Mouse (Mus musculus): ENCODE results near the gene Sub1. TPM values are rescaled to one million over a fixed set of nuclear protein-coding genes. Genes with fewer than 3 reads are reported as not detected.

The Sub1 gene
- total RNA-seq, 2 experiments from 2014 or later, result 295 to 303 TPM

DNA sequence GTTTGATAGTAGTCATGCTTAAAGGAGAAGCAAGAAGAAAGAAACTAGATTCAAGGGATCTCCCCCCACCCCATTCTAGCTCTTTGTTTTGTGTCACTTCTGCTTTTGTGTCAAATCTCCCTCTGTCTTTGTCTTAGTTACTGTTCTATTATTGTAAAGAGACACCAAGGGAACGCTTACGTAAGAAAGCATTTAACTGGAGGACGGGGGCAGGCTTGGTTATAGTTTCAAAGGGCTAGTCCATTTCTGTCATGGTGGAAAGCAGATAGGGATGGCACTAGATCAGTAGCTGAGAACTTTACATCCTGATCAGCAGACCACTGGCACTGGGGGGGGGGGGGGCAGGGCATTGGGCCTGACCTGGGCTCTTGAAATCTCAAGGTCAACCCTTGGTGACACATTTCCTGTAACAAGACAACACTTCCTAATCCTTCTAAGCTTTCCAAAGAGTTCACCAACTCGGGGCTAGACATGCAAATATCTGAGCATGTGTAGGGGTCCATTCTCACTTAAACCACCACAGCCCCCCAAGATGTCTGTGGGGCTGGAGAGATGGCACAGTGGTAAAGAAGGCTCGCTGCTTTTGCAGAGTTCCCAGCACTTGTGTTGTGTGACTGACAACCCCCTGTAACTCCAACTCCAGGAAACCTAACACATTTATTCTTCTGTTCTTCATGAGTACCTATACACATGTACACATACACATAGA, 17.6 kb upstream of the Sub1 start:
- DNase-seq (ENCODE audit: low spot score in 2 of 2), result no peak
- intact Hi-C loops (cut with DNase I), result no loop called here

DNA sequence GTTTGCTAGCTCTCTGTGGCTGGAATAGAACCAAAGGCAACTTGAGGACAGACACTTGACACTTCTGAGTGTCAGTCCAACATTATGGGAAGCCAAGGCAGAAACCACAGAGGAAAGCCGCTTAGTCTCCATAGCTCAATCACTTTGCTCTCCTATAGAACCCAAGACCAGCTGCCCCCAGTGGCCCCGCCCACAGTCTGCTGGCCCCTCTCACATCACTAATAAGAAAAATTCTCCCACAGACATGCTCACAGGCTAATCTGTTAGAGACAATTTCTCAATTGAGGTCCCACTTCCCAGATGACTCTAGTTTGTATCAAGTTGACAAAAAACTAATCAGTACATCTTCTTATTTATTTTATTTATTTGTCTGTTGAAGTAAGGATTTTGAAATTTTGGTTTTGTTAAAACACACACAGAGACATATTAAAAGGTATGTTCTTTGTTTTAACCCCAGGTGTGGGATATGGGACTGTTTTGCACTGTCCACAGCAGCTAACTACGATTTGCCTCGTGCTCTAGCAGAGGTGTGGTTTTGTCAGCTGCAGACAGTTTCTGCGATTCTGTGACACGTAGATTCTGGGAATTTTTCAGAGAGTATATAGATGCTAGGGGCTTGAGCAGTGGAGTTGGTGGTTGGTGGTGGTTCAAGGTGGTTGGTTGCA, 16.9 kb upstream of the Sub1 start:
- no peak for DNase-seq (ENCODE audit: low spot score in 2 of 2)
- intact Hi-C loops (cut with DNase I), result no loop called here

- intact Hi-C loops (cut with DNase I), result no loop called here
- DNase-seq (ENCODE audit: low spot score in 2 of 2), result no peak
These were observed 13.8 kb upstream of the Sub1 start for GRCm38 (mm10) chr15:12010602-12011044.

- intact Hi-C loops (cut with DNase I), result no loop called here
- DNase-seq (ENCODE audit: low spot score in 2 of 2), result no peak
These were observed 13.2 kb upstream of the Sub1 start for GRCm38 (mm10) chr15:12009712-12010601.

DNA sequence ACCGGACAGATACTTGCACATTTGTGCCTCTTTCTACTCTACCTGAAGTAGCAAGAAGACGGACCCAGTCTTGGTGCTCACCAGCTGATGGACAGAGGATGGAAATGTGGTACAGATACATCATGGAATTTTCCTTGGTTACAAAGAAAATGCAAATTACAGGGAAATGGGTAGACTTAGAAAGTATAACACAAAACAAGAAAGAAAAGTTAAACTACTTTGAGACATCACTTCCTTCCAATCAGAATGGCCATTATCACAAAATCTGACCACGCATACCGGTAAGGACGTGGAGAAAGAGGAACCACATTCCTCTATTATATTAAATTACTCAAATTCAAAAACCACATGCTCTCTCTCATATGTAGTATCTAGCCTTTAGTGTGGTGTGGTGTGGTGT, 12.1 kb upstream of the Sub1 start:
- intact Hi-C loops (cut with DNase I), result no loop called here
- DNase-seq (ENCODE audit: low spot score in 2 of 2), result no peak

DNA sequence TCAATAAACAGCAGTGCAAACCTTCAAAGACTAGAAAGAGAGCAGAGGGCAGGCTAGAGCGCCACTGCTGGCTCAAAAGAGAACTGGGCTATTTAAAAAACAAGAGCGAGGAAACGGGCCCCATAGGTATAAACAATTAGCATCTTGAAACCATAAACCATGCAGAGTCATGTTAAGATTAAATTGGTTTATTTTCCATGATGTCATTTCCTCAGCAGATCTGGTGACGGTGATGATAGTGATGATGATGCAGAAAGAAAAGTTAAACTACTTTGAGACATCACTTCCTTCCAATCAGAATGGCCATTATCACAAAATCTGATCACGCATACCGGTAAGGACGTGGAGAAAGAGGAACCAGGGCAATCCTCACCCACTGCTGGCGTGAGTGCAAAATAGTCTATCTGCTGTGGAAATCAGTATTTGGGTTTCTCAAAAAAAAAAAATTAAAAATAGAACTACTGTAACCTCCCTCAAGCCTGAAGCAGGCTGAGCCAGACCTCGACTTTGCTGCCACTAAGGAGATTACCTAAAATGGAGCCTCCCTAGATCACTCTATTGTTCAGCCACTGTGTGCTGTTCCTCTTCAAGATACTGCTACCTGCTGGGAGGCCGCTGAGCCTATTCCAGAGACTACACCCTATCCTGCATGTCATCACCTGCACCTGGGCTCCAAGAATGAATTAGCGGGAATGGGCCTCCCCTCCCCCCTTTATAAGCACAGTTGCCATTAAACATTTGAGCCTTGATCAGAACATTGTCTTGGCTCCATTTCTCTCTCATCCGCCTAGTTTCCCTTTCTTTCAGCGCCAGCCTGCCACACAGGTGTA, 11.4 kb upstream of the Sub1 start:
- no peak for DNase-seq (ENCODE audit: low spot score in 2 of 2)
- intact Hi-C loops (cut with DNase I), result no loop called here

DNA sequence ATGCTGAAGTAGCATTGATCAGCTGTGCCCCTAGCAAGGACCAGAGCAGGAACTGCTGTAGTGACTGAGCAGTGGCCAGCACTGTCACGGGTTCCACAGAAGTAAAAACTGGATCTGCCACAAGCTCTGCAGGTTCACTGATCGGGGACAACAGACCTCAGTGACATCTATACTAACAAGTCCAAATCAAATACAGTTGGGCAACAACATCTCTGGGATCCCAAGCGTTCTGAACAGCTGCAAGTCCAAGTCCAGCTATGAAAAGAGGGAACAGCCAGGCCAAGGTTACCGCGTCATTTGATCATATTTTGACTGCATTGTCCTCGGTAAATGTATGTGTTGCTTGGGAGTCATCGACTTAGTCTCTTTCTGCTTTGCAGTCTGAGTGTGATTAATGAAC, 10.6 kb upstream of the Sub1 start:
- intact Hi-C loops (cut with DNase I), result no loop called here
- DNase-seq (ENCODE audit: low spot score in 2 of 2), result no peak

DNA sequence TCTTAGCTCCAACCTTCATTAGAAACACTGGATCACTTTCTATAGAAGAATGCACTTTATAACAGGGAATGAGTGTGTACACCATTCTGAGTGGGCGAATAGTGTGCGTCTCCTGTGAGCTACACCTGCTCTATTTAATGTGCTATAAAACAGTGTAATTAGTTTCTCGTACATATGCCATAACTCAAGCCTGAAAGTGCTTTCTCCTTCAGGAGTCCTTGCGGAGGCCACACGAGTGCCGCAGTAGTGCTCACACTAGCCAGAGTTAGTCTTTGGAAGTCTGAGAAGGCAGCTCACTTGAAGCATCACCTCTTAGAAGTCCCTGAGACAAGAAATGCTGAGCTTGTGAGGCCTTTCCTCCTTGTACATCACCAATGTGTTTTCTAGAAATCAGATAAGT, 9.4 kb upstream of the Sub1 start:
- intact Hi-C loops (cut with DNase I), result no loop called here
- no peak for DNase-seq (ENCODE audit: low spot score in 2 of 2)

DNA sequence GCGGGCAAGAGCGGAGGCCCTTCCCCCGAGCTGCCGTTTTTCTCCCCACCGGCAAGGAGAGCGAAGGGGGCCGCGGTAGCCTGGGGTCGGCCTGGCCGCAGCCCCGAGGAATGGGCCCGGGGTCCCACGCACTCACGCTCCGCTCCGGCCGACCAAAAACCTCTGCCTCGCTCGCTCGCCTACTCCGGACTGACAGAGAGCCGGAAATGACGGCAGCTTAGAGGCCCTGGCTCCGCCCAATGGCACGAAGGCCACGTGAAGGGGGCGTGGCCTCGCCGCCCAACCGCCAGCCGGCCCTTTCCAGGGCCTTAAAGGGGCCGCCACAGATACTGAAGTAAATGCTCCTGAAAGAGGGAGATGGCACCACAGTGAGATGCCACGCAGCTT, 975 bp downstream of the Sub1 start:
- intact Hi-C loops (cut with DNase I), result loop anchor here (2.0 to 5.0 kb wide), 2 partner anchors 41 to 97 kb away; no protein-coding TSS in a partner anchor
- peak; percentile 94 to 95 for DNase-seq (ENCODE audit: low spot score in 2 of 2)

- no peak for DNase-seq (ENCODE audit: low spot score in 2 of 2)
- intact Hi-C loops (cut with DNase I), result loop anchor here (2.0 to 5.0 kb wide), 3 partner anchors 42 to 122 kb away; partner anchors contain the start of gene Zfr
These were observed 1.6 kb downstream of the Sub1 start for GRCm38 (mm10) chr15:11994921-11995814.

GRCm38 (mm10) chr15:11994006-11994405, 2.8 kb downstream of the Sub1 start:
- no peak for DNase-seq (ENCODE audit: low spot score in 2 of 2)
- intact Hi-C loops (cut with DNase I), result loop anchor here (2.0 to 5.0 kb wide), 2 partner anchors 99 to 123 kb away; partner anchors contain the start of gene Zfr

- DNase-seq (ENCODE audit: low spot score in 2 of 2), result no peak
- intact Hi-C loops (cut with DNase I), result loop anchor here (5.0 kb wide), 1 partner anchor 126 kb away; the partner anchor contains the start of gene Zfr
These were observed 5.2 kb downstream of the Sub1 start for GRCm38 (mm10) chr15:11991552-11992113.

DNA sequence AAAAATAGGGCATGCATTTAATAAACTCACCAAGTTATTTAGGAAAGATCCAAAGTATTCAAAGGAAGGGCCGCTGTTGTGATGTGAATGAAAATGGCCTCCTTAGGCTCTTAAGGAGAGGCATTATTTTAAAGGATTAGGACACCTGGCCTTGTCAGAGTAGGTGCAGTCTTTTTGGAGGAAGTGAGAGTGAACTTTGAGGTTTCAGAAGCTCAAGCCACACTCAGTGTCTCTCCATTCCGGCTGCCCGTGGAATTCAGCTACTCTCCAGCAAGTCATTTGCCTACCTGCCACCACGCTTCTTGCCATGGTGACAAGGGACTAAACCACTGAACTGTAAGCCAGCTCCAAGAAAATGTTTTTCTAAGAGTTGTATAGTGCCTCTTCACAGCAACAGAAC, 8.2 kb downstream of the Sub1 start:
- no peak for DNase-seq (ENCODE audit: low spot score in 2 of 2)
- intact Hi-C loops (cut with DNase I), result no loop called here

GRCm38 (mm10) chr15:11987892-11988291, 8.9 kb downstream of the Sub1 start:
- no peak for DNase-seq (ENCODE audit: low spot score in 2 of 2)
- intact Hi-C loops (cut with DNase I), result no loop called here

DNA sequence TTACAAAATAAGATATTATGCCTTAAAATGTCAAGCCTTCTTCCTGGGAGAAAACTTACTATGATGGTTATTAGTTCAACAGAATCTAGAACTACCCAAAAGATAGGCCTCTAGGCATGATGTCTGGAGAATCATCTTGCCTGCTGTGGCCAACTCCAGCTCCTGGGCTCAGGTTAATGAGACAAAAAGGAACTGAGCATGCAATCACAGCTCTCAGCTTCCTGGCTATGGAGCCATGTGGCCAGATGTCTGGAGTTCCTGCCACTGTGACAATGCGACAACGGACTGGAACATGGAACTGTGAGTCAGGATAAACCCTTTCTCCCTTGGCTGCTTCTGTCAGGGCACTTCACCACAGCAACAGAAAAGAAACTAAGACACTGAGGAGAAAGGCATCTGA, 14.8 kb downstream of the Sub1 start:
- intact Hi-C loops (cut with DNase I), result no loop called here
- no peak for DNase-seq (ENCODE audit: low spot score in 2 of 2)

GRCm38 (mm10) chr15:11981501-11981900, 15.3 kb downstream of the Sub1 start:
- intact Hi-C loops (cut with DNase I), result no loop called here

GRCm38 (mm10) chr15:11978175-11978574, 18.6 kb downstream of the Sub1 start:
- DNase-seq (ENCODE audit: low spot score in 2 of 2), result no peak
- intact Hi-C loops (cut with DNase I), result loop anchor here (10.0 kb wide), 1 partner anchor 587 kb away; no protein-coding TSS in a partner anchor

More at GRCm38 (mm10) chr15:11981501-11981900, 15.3 kb downstream of the Sub1 start:
- peak; percentile 68 to 77 for DNase-seq (ENCODE audit: low spot score in 2 of 2)

- intact Hi-C loops (cut with DNase I), result loop anchor here (10.0 kb wide), 1 partner anchor 588 kb away; no protein-coding TSS in a partner anchor
- DNase-seq (ENCODE audit: low spot score in 2 of 2), result no peak
These were observed 19.7 kb downstream of the Sub1 start for GRCm38 (mm10) chr15:11977071-11977470.

Measured in left cerebral cortex, postnatal 36 days (tissue).